Mouse (Mus musculus) gastrocnemius, postnatal 10 days (tissue): ENCODE data around the gene Lins1. TPM values are rescaled to one million over a fixed set of nuclear protein-coding genes. Genes with fewer than 3 reads are reported as not detected.

Source experiments
- DNase-seq: peaks from one replicate; pipeline ENCODE4 v3.0.0; 2021; ENCODE audit warnings: mixed read lengths
- total RNA-seq, 2 experiments: library from RNA; stranded (reverse); gene quantifications; 2 replicates each; pipeline ENCODE4 v1.2.3; 2021

Gene Lins1
- total RNA-seq, 2 experiments from 2014 or later = 2.9 to 5.0 TPM

DNA sequence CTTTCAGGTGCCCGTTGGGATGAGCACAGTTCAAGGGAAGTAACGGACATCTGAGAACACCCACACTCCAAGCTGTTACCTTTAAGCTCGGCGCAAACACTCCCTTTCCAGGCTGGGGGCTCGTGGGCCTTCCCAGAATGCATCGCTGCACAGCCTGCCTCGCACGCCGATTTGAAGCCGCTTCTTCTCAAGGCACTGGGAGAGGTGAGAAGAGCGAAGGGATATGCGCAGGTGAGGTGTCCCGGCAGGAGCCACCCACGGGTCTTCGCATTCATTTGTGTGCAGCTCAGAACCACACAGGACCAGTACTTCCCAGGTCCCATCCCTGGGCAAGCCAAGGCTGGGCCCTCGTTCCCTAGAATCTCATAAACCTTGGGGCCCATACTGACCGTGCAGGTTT is 43.7 kb downstream of the Lins1 start:
- no peak for DNase-seq

DNA sequence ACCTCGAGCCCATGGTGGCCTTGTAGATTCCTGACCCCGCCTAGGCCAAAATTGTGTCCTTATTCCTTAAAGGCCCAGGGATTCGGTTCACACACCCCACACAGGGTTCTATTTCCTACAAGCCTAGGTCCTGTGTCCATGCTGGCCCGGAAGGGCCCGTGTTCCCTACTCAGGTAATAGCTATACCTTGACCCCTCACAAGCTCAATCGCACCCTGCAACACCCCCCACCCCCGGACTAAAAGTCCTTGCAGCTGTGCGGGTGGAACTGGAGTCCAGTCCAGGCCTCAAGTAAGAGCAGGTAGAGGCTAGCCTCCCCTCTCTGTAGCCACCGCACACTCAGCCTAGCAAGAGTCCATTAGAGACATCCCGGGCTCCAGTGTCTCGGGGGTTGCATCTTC is 44.2 kb downstream of the Lins1 start:
- DNase-seq = no peak

- no peak for DNase-seq
Observed at GRCm38 (mm10) chr7:66734466-66734865, 44.8 kb downstream of the Lins1 start.

DNA sequence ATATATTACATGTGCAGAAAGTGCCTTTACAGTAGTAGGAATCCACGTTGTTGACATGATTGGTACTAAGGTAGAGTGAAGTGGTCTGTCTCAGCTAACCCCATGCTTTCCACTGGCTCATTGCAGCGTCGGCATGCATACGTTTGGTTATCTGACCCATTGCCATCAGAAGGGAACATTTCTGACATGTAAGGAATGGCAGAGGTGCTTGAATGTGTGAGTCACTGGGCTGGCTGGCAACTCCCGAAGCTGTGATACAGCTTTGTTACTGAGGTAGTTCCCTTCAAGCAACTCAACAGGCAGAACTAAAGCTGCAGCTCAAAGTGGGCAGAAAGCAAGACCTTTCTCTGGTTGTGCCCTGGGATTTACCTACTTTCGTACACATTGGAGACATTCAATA is 45.3 kb downstream of the Lins1 start:
- no peak for DNase-seq

- no peak for DNase-seq
Observed at GRCm38 (mm10) chr7:66737418-66737817, 47.7 kb downstream of the Lins1 start.

DNA sequence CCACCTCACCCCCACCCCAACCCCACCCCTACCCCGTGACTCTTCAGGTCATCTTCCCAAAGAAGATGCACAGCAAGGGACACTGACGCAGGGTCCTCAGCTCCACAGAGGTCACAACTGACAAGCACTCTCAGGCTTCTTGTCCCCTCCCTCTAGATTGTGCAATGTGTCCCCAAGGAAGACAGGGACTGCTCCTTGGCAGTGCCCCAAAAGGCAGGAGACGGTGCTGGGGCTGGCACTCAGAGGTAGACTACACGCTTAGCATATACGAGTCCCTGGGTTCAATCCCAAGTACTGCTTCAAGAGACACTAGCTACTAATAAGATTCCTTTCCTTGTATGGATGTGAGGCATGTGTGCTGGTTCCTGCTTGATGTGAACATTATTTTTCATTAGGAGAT is 51.3 kb downstream of the Lins1 start:
- no peak for DNase-seq

DNA sequence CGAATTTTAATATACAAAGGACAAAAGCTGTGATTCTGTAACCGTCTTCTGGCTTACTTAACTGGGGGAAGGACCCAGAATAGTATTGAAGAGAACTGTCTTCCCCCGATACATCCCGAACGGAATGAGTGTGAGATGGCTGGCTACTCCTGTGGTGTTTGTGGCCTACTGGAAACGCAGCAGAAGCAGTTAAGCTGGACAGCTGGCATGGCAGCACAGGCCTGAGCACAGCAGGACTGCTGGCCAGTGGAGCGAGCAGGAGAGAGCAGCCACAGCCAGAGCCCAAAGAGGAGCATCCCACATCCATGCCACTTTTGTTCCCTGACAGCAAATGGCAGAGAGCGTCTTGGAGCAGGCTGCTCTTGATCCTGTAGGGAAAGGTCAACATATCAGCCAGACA is 51.7 kb downstream of the Lins1 start:
- no peak for DNase-seq

- no peak for DNase-seq
Observed at GRCm38 (mm10) chr7:66743377-66743781, 53.7 kb downstream of the Lins1 start, which contains the start of gene Cers3. TSS of gene Cers3 (plus strand) at chr7:66743504.

- DNase-seq = no peak
Observed at GRCm38 (mm10) chr7:66746972-66747371, 57.3 kb downstream of the Lins1 start.

DNA sequence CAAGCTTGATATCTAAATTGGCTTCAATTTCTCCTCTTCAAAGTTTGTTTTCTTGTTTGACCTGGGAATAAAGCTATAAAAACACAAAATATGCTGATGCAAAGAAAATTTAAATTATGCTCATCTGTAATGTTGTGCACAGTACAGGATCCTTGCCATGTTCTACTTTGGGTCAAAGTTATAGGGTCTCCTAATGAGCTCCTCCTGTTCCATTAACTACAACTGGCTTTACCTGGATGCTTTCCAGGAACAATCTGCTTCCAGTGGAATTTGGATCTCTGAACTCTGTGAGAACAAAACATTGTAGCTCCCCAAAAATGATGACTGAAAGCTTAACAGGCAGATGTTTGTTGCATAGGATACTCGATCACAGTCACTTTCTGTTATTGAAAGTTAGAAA is 60.3 kb downstream of the Lins1 start:
- no peak for DNase-seq

DNA sequence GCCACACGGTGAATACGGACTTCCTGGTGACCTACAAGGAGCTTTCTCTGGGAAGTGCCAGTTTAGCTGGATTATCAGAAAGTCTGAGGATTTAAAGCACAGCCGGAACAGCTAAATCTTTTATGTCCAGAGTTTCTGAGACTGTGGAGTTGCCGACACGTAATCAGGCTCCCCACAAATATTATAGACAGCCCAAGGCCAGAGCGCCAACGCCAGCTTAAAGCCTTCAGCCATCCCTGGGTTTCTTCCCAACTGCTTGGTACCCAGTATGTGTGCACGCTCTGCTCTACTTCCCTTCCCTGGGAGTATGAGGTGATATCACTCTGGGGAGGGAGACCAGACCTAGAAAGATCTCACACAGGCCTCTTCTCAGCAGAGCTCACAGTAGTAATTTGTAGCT is 64.1 kb downstream of the Lins1 start:
- no peak for DNase-seq

- no peak for DNase-seq
Observed at GRCm38 (mm10) chr7:66755611-66756010, 65.9 kb downstream of the Lins1 start.

Other genes starting within 250 kb of the Lins1 start
- 1 to 10 TPM; 9.4 to 9.9 TPM for gene Asb7, start 293 bp upstream of the Lins1 start, total RNA-seq
- not detected for gene Cers3, start 53.6 kb downstream of the Lins1 start, total RNA-seq
- gene Adamts17, start 149.8 kb downstream of the Lins1 start, total RNA-seq = 10 to 100 TPM in 1 of 2 experiments, 1 to 10 TPM in 1; 9.7 to 16.6 TPM